Mouse (Mus musculus) liver, postnatal 0 days (tissue): ENCODE measurements around the gene Slc5a1.

Experiments
- CTCF ChIP-seq: sonication (generic); IDR thresholded peaks from 2 replicates; pipeline ENCODE4 v1.5.1; 2016; ENCODE audit warnings: antibody characterized with exemption, low read depth
- EP300 ChIP-seq: IDR thresholded peaks from 2 replicates; pipeline ENCODE4 v1.6.1; 2016; ENCODE audit warnings: antibody characterized with exemption, low read depth, mild to moderate bottlenecking

- TF ChIP-seq CTCF (no peak), EP300 (no peak)
These were observed 3.0 kb downstream of the Slc5a1 start for GRCm38 (mm10) chr5:33107056-33107455.
